Mouse (Mus musculus) erythroblast, adult 5-6 weeks (primary cell): ENCODE measurements around the gene Csrnp3. TPM values are rescaled to one million over a fixed set of nuclear protein-coding genes. Genes with fewer than 3 reads are reported as not detected.
A peak's percentile ranks its signal among the peaks of the same experiment; 100 is the strongest.
"Not testable (repeated sequence)": the region's sequence is repeated elsewhere in the genome, so short reads cannot be mapped to it uniquely, and the experiment has no call there.

ENCODE experiments used
- ATAC-seq: replicated peaks from 2 replicates; pipeline ENCODE4 v1.8.0; 2016; ENCODE audit warnings: moderate number of reproducible peaks, mild to moderate bottlenecking, moderate TSS enrichment, inconsistent platforms; ENCODE audit not compliant: poor library complexity, low FRiP score, severe bottlenecking
- total RNA-seq, 2 experiments: library from RNA; stranded (forward) in 1 of 2; stranded (reverse) in 1 of 2; fragments of 150-400 nt in 1 of 2; fragments of 200-764, 138-1000 nt in 1 of 2; gene quantifications; 2 replicates each; pipeline versions ENCODE4 v1.2.3 to v1.2.4; 2015 to 2017; ENCODE audit warnings: low replicate concordance in 2 of 2

Csrnp3 gene
- total RNA-seq (2015; ENCODE audit: low replicate concordance) (not detected in 2 replicates), total RNA-seq (2017; ENCODE audit: low replicate concordance) (0.14 TPM in 1 of 2 replicates, not detected in the other)

GRCm38 (mm10) chr2:65845551-65845950, at the start of gene Csrnp3:
Gene Csrnp3 (plus strand): TSS chr2:65845767.
- ATAC-seq: no peak

- ATAC-seq: peak; percentile 100
Measured at GRCm38 (mm10) chr2:65801054-65801709, 44.4 kb upstream of the Csrnp3 start.

GRCm38 (mm10) chr2:65806556-65806955, 39.0 kb upstream of the Csrnp3 start:
- peak; percentile 45; the same call in 1 of the 2 replicates for ATAC-seq

- not testable (repeated sequence) for ATAC-seq
Measured at GRCm38 (mm10) chr2:65811203-65811602, 34.4 kb upstream of the Csrnp3 start.

- ATAC-seq: 0 out of 2 replicates have a peak, but pooled peaks have one; percentile 23
Measured at GRCm38 (mm10) chr2:65818080-65818796, 27.3 kb upstream of the Csrnp3 start.

GRCm38 (mm10) chr2:65820114-65820769, 25.3 kb upstream of the Csrnp3 start:
- peak; percentile 95 for ATAC-seq

GRCm38 (mm10) chr2:65826314-65826713, 19.3 kb upstream of the Csrnp3 start:
- no peak for ATAC-seq

- ATAC-seq: no peak
Measured at GRCm38 (mm10) chr2:65826801-65827200, 18.8 kb upstream of the Csrnp3 start.

- peak; percentile 95 for ATAC-seq
Measured at GRCm38 (mm10) chr2:65828699-65829098, 16.9 kb upstream of the Csrnp3 start.

- no peak for ATAC-seq
Measured at GRCm38 (mm10) chr2:65832738-65833395, 12.7 kb upstream of the Csrnp3 start.

GRCm38 (mm10) chr2:65833421-65833820, 12.1 kb upstream of the Csrnp3 start:
- no peak for ATAC-seq

GRCm38 (mm10) chr2:65841606-65842005, 4.0 kb upstream of the Csrnp3 start:
- no peak for ATAC-seq

GRCm38 (mm10) chr2:65842356-65842755, 3.2 kb upstream of the Csrnp3 start:
- ATAC-seq: no peak

- no peak for ATAC-seq
Measured at GRCm38 (mm10) chr2:65846000-65846755, 611 bp downstream of the Csrnp3 start.

GRCm38 (mm10) chr2:65847463-65848110, 2.0 kb downstream of the Csrnp3 start:
- ATAC-seq: no peak

- ATAC-seq: no peak
Measured at GRCm38 (mm10) chr2:65848706-65849105, 3.1 kb downstream of the Csrnp3 start.

GRCm38 (mm10) chr2:65850282-65850681, 4.7 kb downstream of the Csrnp3 start:
- not testable (repeated sequence) for ATAC-seq

- no peak for ATAC-seq
Measured at GRCm38 (mm10) chr2:65856791-65857190, 11.2 kb downstream of the Csrnp3 start.
